Mouse (Mus musculus) megakaryocyte, embryonic 14.5 days (primary cell): ENCODE results near the gene Ncaph. TPM values are rescaled to one million over a fixed set of nuclear protein-coding genes. Genes with fewer than 3 reads are reported as not detected.

Source experiments
- H3K27me3 ChIP-seq: replicated peaks from 2 replicates; pipeline ENCODE3; 2012; ENCODE audit warnings: inconsistent platforms
- H3K36me3 ChIP-seq: replicated peaks from 2 replicates; pipeline ENCODE3; 2012; ENCODE audit warnings: low read length, inconsistent platforms, mixed read lengths
- H3K4me1 ChIP-seq: 2 replicates; pipeline ENCODE4 v1.6.1; 2012; ENCODE audit warnings: inconsistent platforms
- H3K4me3 ChIP-seq: replicated peaks from 2 replicates; pipeline ENCODE3; 2012; ENCODE audit warnings: moderate library complexity, mild to moderate bottlenecking, inconsistent platforms
- H3K9me3 ChIP-seq: 2 replicates; pipeline ENCODE4 v1.6.1; 2012; ENCODE audit warnings: inconsistent platforms
- FLI1 ChIP-seq: IDR thresholded peaks from 2 replicates; pipeline ENCODE4 v1.6.1; 2012; ENCODE audit warnings: low read length, inconsistent platforms, mixed read lengths
- GATA1 ChIP-seq: IDR thresholded peaks from 3 replicates; pipeline ENCODE4 v1.6.1; 2012; ENCODE audit warnings: mixed read lengths, low read length, inconsistent platforms, borderline replicate concordance
- polyA plus RNA-seq: library from polyadenylated mRNA; stranded (reverse); fragments of >175 nt; gene quantifications from 2 replicates; pipeline ENCODE4 v1.2.3, GENCODE M21; 2012; ENCODE audit warnings: low replicate concordance; ENCODE audit not compliant: insufficient read depth

Gene Ncaph
- polyA plus RNA-seq, 1 experiment: 4.2 TPM

DNA sequence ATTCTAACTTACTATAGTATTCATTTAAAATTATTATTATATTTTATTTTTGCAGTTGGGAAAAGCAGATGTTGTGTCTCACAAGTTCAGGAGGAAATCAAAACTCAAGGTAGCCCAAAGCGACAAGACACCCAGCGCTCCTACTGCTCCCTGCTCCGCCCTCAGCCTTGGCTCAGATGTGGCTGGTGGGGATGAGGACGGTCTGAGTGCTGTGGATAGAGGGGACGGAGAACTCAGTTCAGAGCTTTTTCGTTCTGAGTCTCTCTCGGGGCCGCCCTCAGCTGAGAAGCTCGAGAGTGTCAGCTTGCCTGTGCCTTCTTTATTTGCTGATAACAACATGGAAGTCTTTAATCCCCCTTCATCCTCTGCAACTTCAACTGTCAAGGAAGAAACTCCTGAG is 72.3 kb downstream of the Ncaph start:
- TF ChIP-seq FLI1: no peak
- no peak for TF ChIP-seq GATA1
- H3K27me3 ChIP-seq: no peaks in the 10 kb centered on the region
- H3K4me1 ChIP-seq: no peaks in the 10 kb centered on the region
- no peak overlapping the region for H3K4me3 ChIP-seq
- no peaks in the 10 kb centered on the region for H3K9me3 ChIP-seq
- peaks cover 81% of the 10 kb centered on the region for H3K36me3 ChIP-seq

Other genes with a start within 250 kb of the Ncaph start
- 1.1 and 1.7 TPM in 2 replicates for gene Sppl2a, start 200.7 kb downstream of the Ncaph start, polyA plus RNA-seq
- gene Ap4e1, start 125.2 kb downstream of the Ncaph start, polyA plus RNA-seq: 0.30 TPM in 1 of 2 replicates, not detected in the other
- gene Blvra, start 63.3 kb downstream of the Ncaph start, polyA plus RNA-seq: 9.9 TPM in 1 of 2 replicates, not detected in the other
- gene Itpripl1, start 9.5 kb upstream of the Ncaph start, polyA plus RNA-seq: 1.4 TPM in 1 of 2 replicates, not detected in the other
- 0.11 TPM in 1 of 2 replicates, not detected in the other for gene 1810024B03Rik, start 74.3 kb upstream of the Ncaph start, polyA plus RNA-seq
- 0.64 and 3.3 TPM in 2 replicates for gene Snrnp200, start 74.4 kb upstream of the Ncaph start, polyA plus RNA-seq
- 12.4 TPM in 1 of 2 replicates, not detected in the other for gene Ciao1, start 113.9 kb upstream of the Ncaph start, polyA plus RNA-seq
- 11.3 and 45.4 TPM in 2 replicates for gene Tmem127, start 114.0 kb upstream of the Ncaph start, polyA plus RNA-seq
- 8.9 and 9.8 TPM in 2 replicates for gene Stard7, start 136.3 kb upstream of the Ncaph start, polyA plus RNA-seq
- 3.9 and 14.6 TPM in 2 replicates for gene Dusp2, start 202.2 kb upstream of the Ncaph start, polyA plus RNA-seq
- not detected in 2 replicates for gene Astl, start 204.7 kb upstream of the Ncaph start, polyA plus RNA-seq
- not detected in 2 replicates for gene Adra2b, start 229.3 kb upstream of the Ncaph start, polyA plus RNA-seq